Comparison of ENCODE assay signal across 32 mouse cellular contexts in the genomic region with DNA sequence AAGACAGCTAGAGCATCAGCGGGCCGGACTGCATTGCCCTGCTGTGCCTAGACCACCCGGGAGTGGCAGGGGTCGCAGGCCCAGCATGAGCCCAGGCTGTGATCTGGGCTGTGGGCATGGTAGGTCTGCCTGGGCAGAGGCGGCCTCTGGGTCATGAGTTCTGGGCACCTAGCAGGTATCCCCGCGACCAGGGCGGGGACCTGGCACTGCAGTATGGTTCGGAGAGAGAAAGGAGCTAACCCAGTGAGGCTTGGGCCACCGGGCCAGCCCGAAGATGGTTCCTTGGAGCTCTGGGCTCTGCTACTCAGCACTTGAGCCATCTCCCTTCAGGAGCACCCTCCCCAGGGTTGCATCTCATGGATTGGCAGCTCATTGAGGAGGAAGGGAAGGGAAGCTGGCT. TPM values are rescaled to one million over a fixed set of nuclear protein-coding genes. Genes with fewer than 3 reads are reported as not detected.
A peak's percentile ranks its signal among the peaks of the same experiment; 100 is the strongest.
DNase-seq lines count a peak whose midpoint lies in the region; ATAC-seq and TF ChIP-seq lines count a peak whose summit lies in the region.
"Had no signal": no experiment of that assay in that cellular context is flagged by ENCODE, and none has a peak within 500 bp of the region (broad histone marks: within the 10 kb centered on the region; RNA-seq: fewer than 3 reads in every experiment).

No protein-coding gene starts in this region.

- H3K4me2 ChIP-seq in heart, embryonic 12.5 days = no peak overlapping the region
- H3K4me2 ChIP-seq in kidney, embryonic 16.5 days (replicated peaks; ENCODE audit: low read depth, low read length) = no peak overlapping the region
- H3K4me2 ChIP-seq in liver, postnatal 0 days (ENCODE audit: low read depth, low read length) = no peak overlapping the region
- H3K4me2 ChIP-seq: embryonic facial prominence, embryonic 12.5 days; embryonic facial prominence, embryonic 15.5 days; hindbrain, embryonic 14.5 days had no signal

- TF ChIP-seq POLR2A in ES-Bruce4 (IDR thresholded peaks at IDR 0.05; ENCODE audit: insufficient read depth, low read length) = no peak

- TF ChIP-seq CTCF in ES-Bruce4 (IDR thresholded peaks at IDR 0.05; ENCODE audit: low read depth, low read length) = no peak
- no peak for TF ChIP-seq CTCF in liver, postnatal 0 days (IDR thresholded peaks at IDR 0.05; ENCODE audit: low read depth)

- WGBS in heart, embryonic 12.5 days = 77% methylated on average over 11 of the region's 11 CpGs
- WGBS in kidney, embryonic 16.5 days = 89% methylated on average over 11 of the region's 11 CpGs
- WGBS in liver, postnatal 0 days (ENCODE audit: insufficient replicate concordance) = 89% methylated on average over 11 of the region's 11 CpGs

- no peaks in the 10 kb centered on the region for H3K4me1 ChIP-seq in heart, embryonic 12.5 days (replicated peaks)
- H3K4me1 ChIP-seq in kidney, embryonic 16.5 days (ENCODE audit: insufficient read depth, low read length) = no peaks in the 10 kb centered on the region
- H3K4me1 ChIP-seq in ES-Bruce4 (ENCODE audit: control insufficient read depth, insufficient read depth, low read length) = no peaks in the 10 kb centered on the region
- H3K4me1 ChIP-seq in liver, postnatal 0 days (ENCODE audit: insufficient read depth) = no peaks in the 10 kb centered on the region
- H3K4me1 ChIP-seq: embryonic facial prominence, embryonic 12.5 days; embryonic facial prominence, embryonic 15.5 days; heart, embryonic 10.5 days had no signal

- no peaks in the 10 kb centered on the region for H3K36me3 ChIP-seq in heart, embryonic 12.5 days
- no peaks in the 10 kb centered on the region for H3K36me3 ChIP-seq in kidney, embryonic 16.5 days (ENCODE audit: insufficient read depth, low read length)
- no peaks in the 10 kb centered on the region for H3K36me3 ChIP-seq in ES-Bruce4 (ENCODE audit: control insufficient read depth, insufficient read depth, low read length, poor library complexity, severe bottlenecking)
- no peaks in the 10 kb centered on the region for H3K36me3 ChIP-seq in liver, postnatal 0 days (replicated peaks; ENCODE audit: insufficient read depth, low read length)
- H3K36me3 ChIP-seq: embryonic facial prominence, embryonic 12.5 days; embryonic facial prominence, embryonic 15.5 days; G1E; heart, embryonic 10.5 days had no signal

- no peak overlapping the region for H3K9ac ChIP-seq in heart, embryonic 12.5 days
- H3K9ac ChIP-seq in kidney, embryonic 16.5 days (replicated peaks; ENCODE audit: low read length) = no peak overlapping the region
- H3K9ac ChIP-seq in ES-Bruce4 (ENCODE audit: low read depth, poor library complexity, severe bottlenecking) = no peak overlapping the region
- H3K9ac ChIP-seq in liver, postnatal 0 days (replicated peaks) = no peak overlapping the region
- H3K9ac ChIP-seq: embryonic facial prominence, embryonic 12.5 days; embryonic facial prominence, embryonic 15.5 days; forebrain, postnatal 0 days; hindbrain, embryonic 14.5 days had no signal

- DNase-seq in heart, adult 11 months = peak; percentile 82
- DNase-seq in kidney, adult 9 months = no peak
- peak; percentile 8 for DNase-seq in R1 (ENCODE audit: low read depth, low spot score)
- DNase-seq in liver, postnatal 0 days = no peak
- no peak for DNase-seq in layer of hippocampus, adult 9-11 months
- DNase-seq: adrenal gland, postnatal 10 days; adrenal gland, postnatal 36 days; cerebellum, adult 2 months; cerebellum, adult 9-11 months; cerebellum, postnatal 25 days; forebrain, postnatal 0 days; heart, adult 2 months; heart, postnatal 14 days; heart, postnatal 4 days had no signal

- no peak for ATAC-seq in heart, embryonic 12.5 days (ENCODE audit: insufficient number of reproducible peaks, low FRiP score)
- 0 out of 2 replicates have a peak, but pooled peaks have one; percentile 15 for ATAC-seq in kidney, embryonic 16.5 days (ENCODE audit: low FRiP score, low TSS enrichment)
- ATAC-seq in liver, postnatal 0 days = no peak
- ATAC-seq: CD4-positive, CD25-positive, alpha-beta regulatory T cell, adult 4 months; forebrain, embryonic 14.5 days; forebrain, postnatal 0 days; hindbrain, postnatal 0 days; inflammation-experienced regulatory T-cells, adult 6 months; intestine, embryonic 16.5 days had no signal

- H3K27me3 ChIP-seq in heart, embryonic 12.5 days (replicated peaks) = no peaks in the 10 kb centered on the region
- no peaks in the 10 kb centered on the region for H3K27me3 ChIP-seq in kidney, embryonic 16.5 days (ENCODE audit: insufficient read depth, low read length)
- no peaks in the 10 kb centered on the region for H3K27me3 ChIP-seq in ES-Bruce4 (ENCODE audit: control insufficient read depth, insufficient read depth, low read length, poor library complexity, severe bottlenecking)
- no peaks in the 10 kb centered on the region for H3K27me3 ChIP-seq in liver, postnatal 0 days (ENCODE audit: insufficient read depth, low read length)
- H3K27me3 ChIP-seq: embryonic facial prominence, embryonic 12.5 days; embryonic facial prominence, embryonic 15.5 days had no signal

- no peak overlapping the region for H3K4me3 ChIP-seq in heart, embryonic 12.5 days
- no peak overlapping the region for H3K4me3 ChIP-seq in kidney, embryonic 16.5 days (ENCODE audit: low read length)
- H3K4me3 ChIP-seq in ES-Bruce4 (ENCODE audit: low read depth, low read length) = 0 out of 2 replicates have a peak overlapping the region, but pooled peaks have one; percentile 0
- no peak overlapping the region for H3K4me3 ChIP-seq in liver, postnatal 0 days (ENCODE audit: low read depth, low read length)
- H3K4me3 ChIP-seq: embryonic facial prominence, embryonic 12.5 days; embryonic facial prominence, embryonic 15.5 days; heart, adult 2 months; heart, embryonic 10.5 days had no signal

- no peak overlapping the region for H3K27ac ChIP-seq in heart, embryonic 12.5 days (ENCODE audit: poor library complexity, severe bottlenecking)
- no peak overlapping the region for H3K27ac ChIP-seq in kidney, embryonic 16.5 days (ENCODE audit: low read length)
- H3K27ac ChIP-seq in ES-Bruce4 (ENCODE audit: insufficient read depth, low read length) = no peak overlapping the region
- no peak overlapping the region for H3K27ac ChIP-seq in liver, postnatal 0 days (ENCODE audit: low read depth)
- H3K27ac ChIP-seq: embryonic facial prominence, embryonic 12.5 days; embryonic facial prominence, embryonic 15.5 days; heart, adult 2 months; heart, embryonic 10.5 days; hindbrain, embryonic 14.5 days; hindbrain, postnatal 0 days had no signal

- H3K9me3 ChIP-seq in heart, embryonic 12.5 days (replicated peaks) = no peaks in the 10 kb centered on the region
- no peaks in the 10 kb centered on the region for H3K9me3 ChIP-seq in kidney, embryonic 16.5 days (ENCODE audit: low read length)
- H3K9me3 ChIP-seq in ES-Bruce4 (replicated peaks; ENCODE audit: control insufficient read depth, insufficient read depth, low read length, poor library complexity, severe bottlenecking) = no peaks in the 10 kb centered on the region
- no peaks in the 10 kb centered on the region for H3K9me3 ChIP-seq in liver, postnatal 0 days (ENCODE audit: low read length)
- H3K9me3 ChIP-seq: embryonic facial prominence, embryonic 12.5 days; embryonic facial prominence, embryonic 15.5 days; G1E; heart, embryonic 10.5 days had no signal

- no peak for TF ChIP-seq EP300 in ES-Bruce4 (IDR thresholded peaks at IDR 0.05; ENCODE audit: insufficient read depth, low read depth, low read length)
- TF ChIP-seq EP300 in liver, postnatal 0 days (IDR thresholded peaks at IDR 0.05; ENCODE audit: low read depth) = no peak

RNA-seq across cellular contexts. Expression of gene Gm4778, which starts 12.2 kb away (rescaled TPM):
- not detected in 2 replicates for polyA plus RNA-seq in heart, embryonic 12.5 days (2016; fragmentation: Nextera tagmentation; extraction: Ambion mirVana)
- not detected in 2 replicates for polyA plus RNA-seq in kidney, embryonic 16.5 days (2015; fragmentation: Nextera tagmentation; extraction: Ambion mirVana)
- polyA plus RNA-seq in ES-Bruce4 (2011; ENCODE audit: insufficient read depth, insufficient read length, low read depth, missing spikeins) = not detected in 2 replicates
- polyA plus RNA-seq in liver, postnatal 0 days (2015; fragmentation: Nextera tagmentation; extraction: Ambion mirVana) = not detected in 2 replicates
- polyA plus RNA-seq: CD4-positive, CD25-positive, alpha-beta regulatory T cell, adult 4 months; cerebellum, adult 2 months; embryonic facial prominence, embryonic 12.5 days; embryonic facial prominence, embryonic 15.5 days; forebrain, embryonic 11.5 days; forebrain, embryonic 14.5 days; forebrain, postnatal 0 days; frontal cortex, adult 2 months; G1E; gonadal fat pad, adult 2 months; heart, adult 2 months; heart, embryonic 10.5 days; heart, embryonic 14.5 days; hindbrain, embryonic 11.5 days; hindbrain, embryonic 14.5 days; hindbrain, postnatal 0 days; inflammation-experienced regulatory T-cells, adult 6 months; intestine, embryonic 16.5 days had no signal

RNA-seq across cellular contexts. Expression of gene Them4, which starts 33.9 kb away (rescaled TPM):
- polyA plus RNA-seq in heart, embryonic 12.5 days (2016; fragmentation: Nextera tagmentation; extraction: Ambion mirVana) = 11.0 and 11.5 TPM in 2 replicates
- polyA plus RNA-seq in kidney, embryonic 16.5 days (2015; fragmentation: Nextera tagmentation; extraction: Ambion mirVana) = 14.6 and 15.1 TPM in 2 replicates
- polyA plus RNA-seq in ES-Bruce4 (2011; ENCODE audit: insufficient read depth, insufficient read length, low read depth, missing spikeins) = 5.3 and 5.6 TPM in 2 replicates
- 15.6 and 16.3 TPM in 2 replicates for polyA plus RNA-seq in liver, postnatal 0 days (2015; fragmentation: Nextera tagmentation; extraction: Ambion mirVana)

Comparison
In these comparisons a context has a peak if more than half of its experiments do, and no peak if none do; other contexts are left out.
1. DNase-seq: peak in heart, adult 11 months (single experiment) and R1 (single experiment); none in kidney, adult 9 months (single experiment), liver, postnatal 0 days (single experiment) and layer of hippocampus, adult 9-11 months (single experiment).